Mouse (Mus musculus): ENCODE data around the gene Emp2. TPM values are rescaled to one million over a fixed set of nuclear protein-coding genes. Genes with fewer than 3 reads are reported as not detected.

Gene Emp2
- 14.1 TPM for polyA plus RNA-seq (2021)

- no peak for DNase-seq (ENCODE audit: low read depth, low spot score)
- POLR2A ChIA-PET = no interaction called here
- no peaks in the 10 kb centered on the region for H3K27me3 ChIP-seq
- CTCF ChIA-PET = interaction anchor here (0.7 to 1.1 kb wide), 4 partner anchors 12 to 37 kb away, joined by 3 read pairs; no protein-coding TSS in a partner anchor
- in situ Hi-C loops (cut with MboI; ENCODE audit: low pct_unique_long_range_greater_than_20kb) = no loop called here
- ATAC-seq = peak; percentile 94
- no peak for TF ChIP-seq CTCF (IDR thresholded peaks at IDR 0.05)
Measured at GRCm38 (mm10) chr16:10313646-10314088, at the start of gene Emp2. Emp2 (minus strand) TSS chr16:10313968.

- no peaks in the 10 kb centered on the region for H3K27me3 ChIP-seq
- in situ Hi-C loops (cut with MboI; ENCODE audit: low pct_unique_long_range_greater_than_20kb) = no loop called here
- DNase-seq (ENCODE audit: low read depth, low spot score) = no peak
- no peak for ATAC-seq
- ChIA-PET CTCF (no interaction called here), POLR2A (no interaction called here)
- no peak for TF ChIP-seq CTCF (IDR thresholded peaks at IDR 0.05)
Measured at GRCm38 (mm10) chr16:10363061-10363460, 49.3 kb upstream of the Emp2 start.

- in situ Hi-C loops (cut with MboI; ENCODE audit: low pct_unique_long_range_greater_than_20kb) = no loop called here
- TF ChIP-seq CTCF (IDR thresholded peaks at IDR 0.05) = no peak
- POLR2A ChIA-PET = no interaction called here
- CTCF ChIA-PET = no interaction called here
- ATAC-seq (no peak), DNase-seq (ENCODE audit: low read depth, low spot score) (no peak)
- H3K27me3 ChIP-seq = no peaks in the 10 kb centered on the region
Measured at GRCm38 (mm10) chr16:10359241-10359640, 45.5 kb upstream of the Emp2 start.

- in situ Hi-C loops (cut with MboI; ENCODE audit: low pct_unique_long_range_greater_than_20kb) = no loop called here
- DNase-seq (ENCODE audit: low read depth, low spot score) (no peak), ATAC-seq (no peak)
- no peak for TF ChIP-seq CTCF (IDR thresholded peaks at IDR 0.05)
- ChIA-PET CTCF (interaction anchor here (0.6 to 1.0 kb wide), 2 partner anchors 40 to 511 kb away, joined by 3 read pairs; no protein-coding TSS in a partner anchor), POLR2A (no interaction called here)
- no peaks in the 10 kb centered on the region for H3K27me3 ChIP-seq
Measured at GRCm38 (mm10) chr16:10358010-10358934, 44.5 kb upstream of the Emp2 start.

GRCm38 (mm10) chr16:10355004-10355403, 41.2 kb upstream of the Emp2 start:
- POLR2A ChIA-PET = no interaction called here
- CTCF ChIA-PET = no interaction called here
- ATAC-seq (no peak), DNase-seq (ENCODE audit: low read depth, low spot score) (no peak)
- in situ Hi-C loops (cut with MboI; ENCODE audit: low pct_unique_long_range_greater_than_20kb) = no loop called here
- TF ChIP-seq CTCF (IDR thresholded peaks at IDR 0.05) = no peak
- H3K27me3 ChIP-seq = no peaks in the 10 kb centered on the region

GRCm38 (mm10) chr16:10351050-10351636, 37.4 kb upstream of the Emp2 start:
- ATAC-seq = no peak
- TF ChIP-seq CTCF (IDR thresholded peaks at IDR 0.05) = no peak
- CTCF ChIA-PET = interaction anchor here (2.4 kb wide), 1 partner anchor 9 kb away, joined by 8 read pairs; no protein-coding TSS in a partner anchor
- POLR2A ChIA-PET = no interaction called here
- no peaks in the 10 kb centered on the region for H3K27me3 ChIP-seq
- no peak for DNase-seq (ENCODE audit: low read depth, low spot score)
- in situ Hi-C loops (cut with MboI; ENCODE audit: low pct_unique_long_range_greater_than_20kb) = no loop called here

GRCm38 (mm10) chr16:10349876-10350275, 36.1 kb upstream of the Emp2 start:
- H3K27me3 ChIP-seq = no peaks in the 10 kb centered on the region
- ChIA-PET CTCF (no interaction called here), POLR2A (interaction anchor here (0.6 kb wide), 1 partner anchor 238 kb away, joined by 3 read pairs; no protein-coding TSS in a partner anchor)
- ATAC-seq = no peak
- no peak for DNase-seq (ENCODE audit: low read depth, low spot score)
- in situ Hi-C loops (cut with MboI; ENCODE audit: low pct_unique_long_range_greater_than_20kb) = no loop called here
- no peak for TF ChIP-seq CTCF (IDR thresholded peaks at IDR 0.05)

GRCm38 (mm10) chr16:10349436-10349835, 35.7 kb upstream of the Emp2 start:
- in situ Hi-C loops (cut with MboI; ENCODE audit: low pct_unique_long_range_greater_than_20kb) = no loop called here
- DNase-seq (ENCODE audit: low read depth, low spot score) = no peak
- ChIA-PET POLR2A (no interaction called here), CTCF (no interaction called here)
- H3K27me3 ChIP-seq = no peaks in the 10 kb centered on the region
- ATAC-seq = no peak
- TF ChIP-seq CTCF (IDR thresholded peaks at IDR 0.05) = no peak

GRCm38 (mm10) chr16:10347551-10347950, 33.8 kb upstream of the Emp2 start:
- ATAC-seq (no peak), DNase-seq (ENCODE audit: low read depth, low spot score) (no peak)
- in situ Hi-C loops (cut with MboI; ENCODE audit: low pct_unique_long_range_greater_than_20kb) = no loop called here
- ChIA-PET CTCF (no interaction called here), POLR2A (no interaction called here)
- TF ChIP-seq CTCF (IDR thresholded peaks at IDR 0.05) = no peak
- no peaks in the 10 kb centered on the region for H3K27me3 ChIP-seq

GRCm38 (mm10) chr16:10341110-10341509, 27.3 kb upstream of the Emp2 start:
- ChIA-PET CTCF (interaction anchor here (0.6 to 2.6 kb wide), 3 partner anchors 9 to 12 kb away, joined by 3 to 8 read pairs (median 3); no protein-coding TSS in a partner anchor), POLR2A (no interaction called here)
- in situ Hi-C loops (cut with MboI; ENCODE audit: low pct_unique_long_range_greater_than_20kb) = no loop called here
- TF ChIP-seq CTCF (IDR thresholded peaks at IDR 0.05) = no peak
- no peaks in the 10 kb centered on the region for H3K27me3 ChIP-seq
- DNase-seq (ENCODE audit: low read depth, low spot score) (no peak), ATAC-seq (no peak)

- H3K27me3 ChIP-seq = no peaks in the 10 kb centered on the region
- ChIA-PET POLR2A (no interaction called here), CTCF (no interaction called here)
- in situ Hi-C loops (cut with MboI; ENCODE audit: low pct_unique_long_range_greater_than_20kb) = no loop called here
- TF ChIP-seq CTCF (IDR thresholded peaks at IDR 0.05) = no peak
- ATAC-seq (no peak), DNase-seq (ENCODE audit: low read depth, low spot score) (no peak)
Measured at GRCm38 (mm10) chr16:10339930-10340329, 26.2 kb upstream of the Emp2 start.

All from Patski (cell line).